Comparison of ENCODE assay signal across 25 mouse cellular contexts in genomic region chr11:12216897-12217296, GRCm38 (mm10).
"Had no signal": no experiment of that assay in that cellular context is flagged by ENCODE, and none has a peak within 500 bp of the region (broad histone marks: within the 10 kb centered on the region; RNA-seq: fewer than 3 reads in every experiment).

No protein-coding gene starts in this region.

- H3K9me3 ChIP-seq: heart, embryonic 12.5 days; heart, embryonic 15.5 days; hindbrain, embryonic 13.5 days; hindbrain, embryonic 15.5 days; kidney, embryonic 15.5 days; limb, embryonic 10.5 days; limb, embryonic 12.5 days had no signal

- H3K27ac ChIP-seq: heart, embryonic 15.5 days; hindbrain, embryonic 13.5 days; hindbrain, embryonic 15.5 days; hindbrain, postnatal 0 days; kidney, embryonic 15.5 days; kidney, postnatal 0 days; limb, embryonic 10.5 days; limb, embryonic 12.5 days; liver, embryonic 14.5 days had no signal

- H3K36me3 ChIP-seq: heart, embryonic 12.5 days; heart, embryonic 15.5 days; hindbrain, embryonic 13.5 days; hindbrain, embryonic 15.5 days; kidney, embryonic 15.5 days; limb, embryonic 10.5 days; limb, embryonic 12.5 days had no signal

- H3K4me1 ChIP-seq: heart, embryonic 15.5 days; hindbrain, embryonic 13.5 days; kidney, embryonic 15.5 days; limb, embryonic 10.5 days; limb, embryonic 12.5 days had no signal

- DNase-seq: gastrocnemius, postnatal 14 days; gastrocnemius, postnatal 36 days; heart, adult 18-20 months; heart, postnatal 14 days; heart, postnatal 36 days; kidney, adult 11 months; kidney, adult 2 months; kidney, adult 9 months; kidney, postnatal 14 days; kidney, postnatal 36 days; layer of hippocampus, adult 9-11 months; layer of hippocampus, postnatal 36 days; liver had no signal

- H3K9ac ChIP-seq: heart, embryonic 12.5 days; heart, embryonic 15.5 days; hindbrain, embryonic 13.5 days; hindbrain, embryonic 15.5 days; kidney, embryonic 15.5 days; limb, embryonic 12.5 days; liver, embryonic 14.5 days had no signal

- H3K4me2 ChIP-seq: heart, embryonic 12.5 days; heart, embryonic 15.5 days; hindbrain, embryonic 13.5 days; hindbrain, embryonic 15.5 days; kidney, embryonic 15.5 days; limb, embryonic 12.5 days; liver, embryonic 11.5 days had no signal

- H3K27me3 ChIP-seq: heart, embryonic 12.5 days; heart, embryonic 15.5 days; hindbrain, embryonic 13.5 days; hindbrain, embryonic 15.5 days; kidney, embryonic 15.5 days; limb, embryonic 12.5 days had no signal

- H3K4me3 ChIP-seq: heart, embryonic 12.5 days; heart, embryonic 15.5 days; hindbrain, embryonic 13.5 days; hindbrain, embryonic 15.5 days; kidney, embryonic 15.5 days; limb, embryonic 10.5 days; limb, embryonic 12.5 days had no signal

- ATAC-seq: hindbrain, postnatal 0 days; intestine, embryonic 16.5 days had no signal
